Mouse (Mus musculus): ENCODE data around the gene Exosc9.

GRCm38 (mm10) chr3:36540756-36541155 is 11.7 kb upstream of the Exosc9 start:
- TF ChIP-seq CTCF (IDR thresholded peaks at IDR 0.05) = no peak
- no peak for TF ChIP-seq EP300 (IDR thresholded peaks at IDR 0.05; ENCODE audit: insufficient read depth, low read depth, low read length)
- TF ChIP-seq POLR2A (IDR thresholded peaks at IDR 0.05; ENCODE audit: insufficient read depth, low read depth, low read length) = no peak
